Mouse (Mus musculus) CH12.LX (cell line): ENCODE data around the gene Ptpn5. TPM values are rescaled to one million over a fixed set of nuclear protein-coding genes. Genes with fewer than 3 reads are reported as not detected.

Source experiments
- DNase-seq: peaks from one replicate; pipeline ENCODE4 v3.0.0-alpha.2; 2013; ENCODE audit errors: extremely low read depth
- H3K27ac ChIP-seq: 2 replicates; pipeline ENCODE4 v1.5.1; 2012; ENCODE audit warnings: low read depth, mild to moderate bottlenecking, control low read depth, moderate library complexity; ENCODE audit not compliant: insufficient read depth
- H3K27me3 ChIP-seq: replicated peaks from 2 replicates; pipeline ENCODE3; 2012; ENCODE audit warnings: inconsistent platforms
- H3K36me3 ChIP-seq, 2 experiments: replicated peaks in 1 of 2; 2 replicates each; pipeline versions ENCODE3 to v1.6.1; 2012; ENCODE audit warnings: inconsistent platforms in 1 of 2, low read length in 1 of 2, mild to moderate bottlenecking in 1 of 2, mixed read lengths in 1 of 2, moderate library complexity in 1 of 2; ENCODE audit not compliant: control insufficient read depth in 1 of 2, insufficient read depth in 1 of 2
- H3K4me1 ChIP-seq, 2 experiments: 2 replicates each; pipeline ENCODE4 v1.6.1; 2012; ENCODE audit warnings: inconsistent platforms in 1 of 2, moderate library complexity in 1 of 2; ENCODE audit not compliant: insufficient read depth in 2 of 2, control insufficient read depth in 1 of 2
- H3K4me2 ChIP-seq: 2 replicates; pipeline ENCODE4 v1.6.1; 2012; ENCODE audit warnings: low read depth, mild to moderate bottlenecking, control low read depth; ENCODE audit not compliant: poor library complexity, insufficient read depth, severe bottlenecking
- H3K4me3 ChIP-seq, 3 experiments: fragments of 150-350 bp in 1 of 3; sonication (generic) in 1 of 3; replicated peaks in 1 of 3; 2 replicates each; pipeline versions ENCODE3 to v1.5.1; 2011 to 2012; ENCODE audit warnings: low read depth in 2 of 3, low read length in 2 of 3, mild to moderate bottlenecking in 2 of 3, moderate library complexity in 2 of 3, control low read depth in 1 of 3, improper control_type of control experiment in 1 of 3, inconsistent platforms in 1 of 3, mixed read lengths in 1 of 3; ENCODE audit not compliant: poor library complexity in 1 of 3
- H3K79me2 ChIP-seq: replicated peaks from 2 replicates; pipeline ENCODE4 v1.6.1; 2012; ENCODE audit warnings: mild to moderate bottlenecking, moderate library complexity; ENCODE audit not compliant: control insufficient read depth, poor library complexity, insufficient read depth, severe bottlenecking; ENCODE audit errors: extremely low read depth
- H3K9ac ChIP-seq: 2 replicates; pipeline ENCODE4 v1.6.1; 2012; ENCODE audit warnings: low read depth, mild to moderate bottlenecking, control low read depth, moderate library complexity; ENCODE audit not compliant: insufficient read depth
- H3K9me3 ChIP-seq: replicated peaks from 2 replicates; pipeline ENCODE3; 2012; ENCODE audit warnings: low read length, inconsistent platforms, mixed read lengths
- BHLHE40 ChIP-seq: IDR thresholded peaks from 2 replicates; pipeline ENCODE4 v1.6.1; 2011; ENCODE audit warnings: mild to moderate bottlenecking, low read depth, low read length, improper control_type of control experiment
- CHD1 ChIP-seq: IDR thresholded peaks from 2 replicates; pipeline ENCODE4 v1.6.1; 2012; ENCODE audit warnings: low read depth, low read length, improper control_type of control experiment, inconsistent platforms
- CTCF ChIP-seq, 2 experiments: IDR thresholded peaks in 1 of 2; conservative IDR thresholded peaks in 1 of 2; 2 replicates each; pipeline ENCODE4 v1.5.1; 2011 to 2012; ENCODE audit warnings: low read depth in 2 of 2, low read length in 2 of 2, improper control_type of control experiment in 1 of 2, inconsistent platforms in 1 of 2, mild to moderate bottlenecking in 1 of 2, moderate library complexity in 1 of 2
- EP300 ChIP-seq: IDR thresholded peaks from 2 replicates; pipeline ENCODE4 v1.6.1; 2011; ENCODE audit warnings: low read length, improper control_type of control experiment
- IRF4 ChIP-seq: IDR thresholded peaks from 2 replicates; pipeline ENCODE4 v1.6.1; 2014; ENCODE audit warnings: low read depth, mild to moderate bottlenecking, inconsistent platforms, low read length, improper control_type of control experiment
- MAFK ChIP-seq: IDR thresholded peaks from 2 replicates; pipeline ENCODE4 v1.6.1; 2011; ENCODE audit warnings: low read length, improper control_type of control experiment; ENCODE audit not compliant: insufficient replicate concordance
- MAZ ChIP-seq: IDR thresholded peaks from 2 replicates; pipeline ENCODE4 v1.6.1; 2012; ENCODE audit warnings: low read depth, mild to moderate bottlenecking, inconsistent platforms, low read length, improper control_type of control experiment, moderate library complexity
- MEF2A ChIP-seq: IDR thresholded peaks from 2 replicates; pipeline ENCODE4 v1.6.1; 2014; ENCODE audit warnings: low read depth, mild to moderate bottlenecking, inconsistent platforms, low read length, improper control_type of control experiment, borderline replicate concordance
- MYC ChIP-seq: IDR thresholded peaks from 2 replicates; pipeline ENCODE4 v1.6.1; 2011; ENCODE audit warnings: low read depth, mild to moderate bottlenecking, improper control_type of control experiment, low read length
- NELFE ChIP-seq: IDR thresholded peaks from 2 replicates; pipeline ENCODE4 v1.6.1; 2011; ENCODE audit warnings: low read depth, low read length, improper control_type of control experiment
- PAX5 ChIP-seq: IDR thresholded peaks from 2 replicates; pipeline ENCODE4 v1.6.1; 2012; ENCODE audit warnings: low read length, inconsistent platforms, mixed read lengths
- POLR2A ChIP-seq: IDR thresholded peaks from 2 replicates; pipeline ENCODE4 v1.6.1; 2011; ENCODE audit warnings: low read depth, mild to moderate bottlenecking, improper control_type of control experiment, low read length
- POLR2AphosphoS2 ChIP-seq: IDR thresholded peaks from 2 replicates; pipeline ENCODE4 v1.6.1; 2011; ENCODE audit warnings: low read depth, low read length, improper control_type of control experiment
- RAD21 ChIP-seq: IDR thresholded peaks from 2 replicates; pipeline ENCODE4 v1.6.1; 2011; ENCODE audit warnings: low read depth, mild to moderate bottlenecking, low read length, improper control_type of control experiment, moderate library complexity
- RCOR1 ChIP-seq: conservative IDR thresholded peaks from 2 replicates; pipeline ENCODE4 v1.6.1; 2012; ENCODE audit warnings: low read depth, mild to moderate bottlenecking, inconsistent platforms, low read length, improper control_type of control experiment
- SMC3 ChIP-seq: IDR thresholded peaks from 2 replicates; pipeline ENCODE4 v1.6.1; 2011; ENCODE audit warnings: low read depth, low read length, improper control_type of control experiment
- TBP ChIP-seq: conservative IDR thresholded peaks from 2 replicates; pipeline ENCODE4 v1.6.1; 2011; ENCODE audit warnings: low read depth, low read length, improper control_type of control experiment
- USF1 ChIP-seq: IDR thresholded peaks from 2 replicates; pipeline ENCODE4 v1.6.1; 2014; ENCODE audit warnings: low read depth, mild to moderate bottlenecking, inconsistent platforms, low read length, improper control_type of control experiment
- USF2 ChIP-seq: conservative IDR thresholded peaks from 2 replicates; pipeline ENCODE4 v1.6.1; 2011; ENCODE audit warnings: low read depth, low read length, improper control_type of control experiment
- ZC3H11A ChIP-seq: IDR thresholded peaks from 2 replicates; pipeline ENCODE4 v1.6.1; 2012; ENCODE audit warnings: low read depth, mild to moderate bottlenecking, inconsistent platforms, low read length, improper control_type of control experiment
- dilution Hi-C: fragments of 300-500 bp; cut with MboI; formaldehyde crosslinking; loops from 2 replicates; pipeline ENCODE4 v1.14.3; 2020; ENCODE audit warnings: low sequenced_read_pairs; ENCODE audit not compliant: extremely low pct_unique_long_range_greater_than_20kb, extremely low pct_ligation_motif_present
- in situ Hi-C: fragments of 300-500 bp; cut with MboI; formaldehyde crosslinking; loops from 3 replicates; pipeline ENCODE4 v1.14.3; 2019; ENCODE audit warnings: low sequenced_read_pairs, low pct_ligation_motif_present, low pct_unique_long_range_greater_than_20kb, mixed read lengths
- polyA plus RNA-seq: library from polyadenylated mRNA; unstranded; fragments of >175 nt; gene quantifications from 2 replicates; pipeline ENCODE4 v1.2.1, GENCODE M21; 2012; ENCODE audit warnings: low read depth; ENCODE audit not compliant: insufficient read length
- total RNA-seq, 2 experiments: library from RNA; depleted of rRNA; stranded (reverse); fragments of 300-350 nt in 1 of 2; fragments of >200 nt in 1 of 2; gene quantifications; 2 replicates each; pipeline ENCODE4 v1.2.3; 2012 to 2014

The Ptpn5 gene
- total and polyA plus RNA-seq, 3 experiments = 0.90 to 3.4 (median 1.9) TPM

- Histone ChIP-seq H3K9me3 (no peaks in the 10 kb centered on the region), H3K9ac (no peak overlapping the region), H3K36me3 (no peaks in the 10 kb centered on the region), H3K4me2 (no peak overlapping the region), H3K4me1 (peaks cover 5 to 64% of the 10 kb centered on the region in 2 experiments; a peak in 3 of 4 replicates), H3K27ac (no peak overlapping the region), H3K4me3 (no peak overlapping the region), H3K27me3 (no peaks in the 10 kb centered on the region), H3K79me2 (no peaks in the 10 kb centered on the region)
- in situ Hi-C loops (no loop called here), dilution Hi-C loops (no loop called here)
- TF ChIP-seq RCOR1 = no peak
- no peak for TF ChIP-seq POLR2AphosphoS2
- no peak for TF ChIP-seq MAZ
- TF ChIP-seq SMC3 = no peak
- TF ChIP-seq TBP = no peak
- no peak for TF ChIP-seq MYC
- TF ChIP-seq USF1 = no peak
- TF ChIP-seq ZC3H11A = no peak
- no peak for TF ChIP-seq BHLHE40
- TF ChIP-seq USF2 = no peak
- TF ChIP-seq IRF4 = no peak
- TF ChIP-seq EP300 = no peak
- TF ChIP-seq CHD1 = no peak
- no peak for TF ChIP-seq NELFE
- no peak for TF ChIP-seq MEF2A
- no peak for TF ChIP-seq POLR2A
- TF ChIP-seq RAD21 = no peak
- no peak for TF ChIP-seq MAFK
- no peak for DNase-seq
Measured at GRCm38 (mm10) chr7:47099306-47099705, 34.2 kb downstream of the Ptpn5 start.

DNA sequence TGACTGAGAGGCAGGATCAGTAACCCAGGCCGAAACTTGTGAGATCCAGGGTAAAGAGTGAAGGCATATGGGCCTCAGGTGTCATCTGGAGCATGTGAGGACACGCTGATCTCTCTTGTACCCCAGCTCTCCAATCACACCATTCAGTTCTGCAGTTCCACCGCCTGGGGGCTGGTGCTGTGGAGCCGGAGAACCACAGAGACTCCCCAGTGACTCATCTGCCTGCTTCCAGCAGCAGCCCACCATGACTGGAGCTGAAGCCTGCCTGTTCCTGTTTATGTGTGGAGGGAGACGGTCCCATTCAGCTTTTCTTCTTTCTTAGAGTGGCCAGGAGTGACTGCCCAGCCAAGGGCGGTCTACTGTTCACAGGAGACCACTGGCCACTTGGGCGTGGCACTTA, 35.4 kb downstream of the Ptpn5 start:
- dilution Hi-C loops (no loop called here), in situ Hi-C loops (no loop called here)
- peak in 1 of 2 experiments; percentile 49; a peak in 2 of 4 replicates for TF ChIP-seq CTCF (conservative IDR thresholded peaks at IDR 0.05 in 1 of 2, IDR thresholded peaks at IDR 0.05 in 1 of 2; ENCODE audit: low read depth in 2 of 2, low read length in 2 of 2)
- TF ChIP-seq PAX5 = no peak
- peak; percentile 49 for TF ChIP-seq SMC3
- TF ChIP-seq RAD21 = peak; percentile 15
- Histone ChIP-seq H3K4me2 (no peak overlapping the region), H3K4me3 (no peak overlapping the region), H3K27me3 (no peaks in the 10 kb centered on the region), H3K9me3 (no peaks in the 10 kb centered on the region), H3K36me3 (no peaks in the 10 kb centered on the region), H3K79me2 (no peaks in the 10 kb centered on the region), H3K9ac (no peak overlapping the region), H3K4me1 (peaks cover 5 to 57% of the 10 kb centered on the region in 2 experiments; a peak in 3 of 4 replicates), H3K27ac (no peak overlapping the region)
- DNase-seq = peak; percentile 61
